Mouse (Mus musculus) liver, postnatal 0 days (tissue): Measurements from ENCODE around the gene Immp2l. TPM values are rescaled to one million over a fixed set of nuclear protein-coding genes. Genes with fewer than 3 reads are reported as not detected.

Experiments used
- ATAC-seq: fragments of 200-750 bp; cut with Nextera tagmentation; 2 replicates; pipeline ENCODE4 v1.8.0; 2017; ENCODE audit warnings: mild to moderate bottlenecking, moderate library complexity
- DNase-seq: peaks from one replicate; pipeline ENCODE4 v3.0.0-alpha.2; 2016
- H3K27ac ChIP-seq: fragments of 300-500 bp; sonication (generic); 2 replicates; pipeline ENCODE4 v1.5.1; 2014; ENCODE audit warnings: antibody characterized with exemption, moderate library complexity, mild to moderate bottlenecking, low read depth
- H3K27me3 ChIP-seq: fragments of 300-500 bp; sonication (generic); 2 replicates; pipeline ENCODE4 v1.6.1; 2014; ENCODE audit warnings: low read length, control low read depth, mixed read lengths; ENCODE audit not compliant: insufficient read depth
- H3K36me3 ChIP-seq: fragments of 300-500 bp; sonication (generic); replicated peaks from 2 replicates; pipeline ENCODE4 v1.6.1; 2014; ENCODE audit warnings: mild to moderate bottlenecking, control low read depth, low read length, moderate library complexity, mixed read lengths; ENCODE audit not compliant: insufficient read depth
- H3K4me1 ChIP-seq: fragments of 300-500 bp; sonication (generic); 2 replicates; pipeline ENCODE4 v1.6.1; 2014; ENCODE audit warnings: antibody characterized with exemption, mild to moderate bottlenecking, control low read depth; ENCODE audit not compliant: insufficient read depth
- H3K4me2 ChIP-seq: fragments of 300-500 bp; sonication (generic); 2 replicates; pipeline ENCODE4 v1.6.1; 2014; ENCODE audit warnings: low read depth, mild to moderate bottlenecking, low read length, moderate library complexity, mixed read lengths
- H3K4me3 ChIP-seq: fragments of 300-500 bp; sonication (generic); 2 replicates; pipeline ENCODE4 v1.5.1; 2014; ENCODE audit warnings: low read depth, low read length
- H3K9ac ChIP-seq: fragments of 300-500 bp; sonication (generic); replicated peaks from 2 replicates; pipeline ENCODE4 v1.6.1; 2014; ENCODE audit warnings: mild to moderate bottlenecking, moderate library complexity
- H3K9me3 ChIP-seq: fragments of 300-500 bp; sonication (generic); 2 replicates; pipeline ENCODE4 v1.6.1; 2016; ENCODE audit warnings: mild to moderate bottlenecking, control low read depth, low read length, mixed read lengths
- CTCF ChIP-seq: sonication (generic); IDR thresholded peaks from 2 replicates; pipeline ENCODE4 v1.5.1; 2016; ENCODE audit warnings: antibody characterized with exemption, low read depth
- EP300 ChIP-seq: IDR thresholded peaks from 2 replicates; pipeline ENCODE4 v1.6.1; 2016; ENCODE audit warnings: antibody characterized with exemption, low read depth, mild to moderate bottlenecking
- WGBS: fragments of 180-500 bp; shearing (Covaris S2); extraction: QIAGEN DNeasy Blood & Tissue Kit; methylation state at CpG from one replicate; pipeline ENCODE4 v1.1.7; 2014; ENCODE audit not compliant: insufficient replicate concordance; 5-methylcytosine and 5-hydroxymethylcytosine counted together
- polyA plus RNA-seq: library from polyadenylated mRNA; unstranded; fragments of >200 nt; fragmentation: Nextera tagmentation; extraction: Ambion mirVana; gene quantifications from 2 replicates; pipeline ENCODE4 v1.2.1, GENCODE M21; 2015

The Immp2l gene
- polyA plus RNA-seq, 1 experiment from 2014 or later: 35.9 TPM

DNA sequence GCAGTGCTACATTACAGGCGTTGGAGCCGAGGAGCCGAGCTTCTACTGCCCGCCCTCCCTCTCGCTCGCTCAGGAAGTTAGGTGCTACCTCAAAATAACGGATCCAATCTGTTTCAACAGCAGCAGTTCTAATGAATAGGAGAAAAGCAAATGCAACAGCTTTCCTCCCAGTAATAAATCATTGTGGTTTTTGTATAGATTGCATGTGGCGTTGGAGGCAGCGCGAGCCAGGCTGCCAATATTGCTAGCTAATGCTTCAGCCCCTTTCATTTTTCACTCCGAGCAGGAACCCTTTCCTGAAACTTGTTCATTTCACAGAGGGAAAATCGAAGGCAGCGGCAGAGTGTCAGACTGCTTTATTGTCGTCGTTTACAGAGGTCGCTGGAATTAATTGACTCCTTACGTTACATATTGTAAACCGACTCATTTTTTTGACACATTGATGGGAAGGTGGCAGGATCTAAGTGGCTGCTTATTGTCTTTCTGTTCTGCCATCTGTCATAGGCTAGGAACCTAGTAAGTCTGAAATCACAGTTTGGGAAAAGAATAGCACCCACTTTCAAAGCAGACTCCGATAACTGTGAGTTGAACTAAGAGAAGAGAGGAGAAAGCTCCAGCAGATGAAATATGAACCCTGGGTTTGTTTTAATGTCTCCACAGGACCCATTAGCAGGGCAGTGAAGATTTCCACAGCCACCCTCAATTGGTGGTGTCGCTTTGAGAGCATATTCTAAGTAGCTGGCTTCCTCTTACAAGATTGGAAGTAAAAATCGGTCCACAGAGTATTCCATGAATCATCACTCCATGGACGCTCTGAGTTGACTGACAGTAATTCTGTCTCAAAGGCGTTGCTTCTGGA lies 459.9 kb downstream of the Immp2l start:
- Histone ChIP-seq H3K27ac (no peak overlapping the region), H3K9me3 (no peaks in the 10 kb centered on the region), H3K4me2 (peak overlapping the region; percentile 39), H3K4me3 (peak overlapping the region; percentile 23), H3K36me3 (no peaks in the 10 kb centered on the region), H3K27me3 (no peaks in the 10 kb centered on the region), H3K4me1 (no peaks in the 10 kb centered on the region), H3K9ac (no peak overlapping the region; the same call in 1 of the 2 replicates)
- no peak for DNase-seq
- TF ChIP-seq CTCF (no peak), EP300 (no peak)
- WGBS: 42% methylated on average over 23 of the region's 23 CpGs
- no peak for ATAC-seq

DNA sequence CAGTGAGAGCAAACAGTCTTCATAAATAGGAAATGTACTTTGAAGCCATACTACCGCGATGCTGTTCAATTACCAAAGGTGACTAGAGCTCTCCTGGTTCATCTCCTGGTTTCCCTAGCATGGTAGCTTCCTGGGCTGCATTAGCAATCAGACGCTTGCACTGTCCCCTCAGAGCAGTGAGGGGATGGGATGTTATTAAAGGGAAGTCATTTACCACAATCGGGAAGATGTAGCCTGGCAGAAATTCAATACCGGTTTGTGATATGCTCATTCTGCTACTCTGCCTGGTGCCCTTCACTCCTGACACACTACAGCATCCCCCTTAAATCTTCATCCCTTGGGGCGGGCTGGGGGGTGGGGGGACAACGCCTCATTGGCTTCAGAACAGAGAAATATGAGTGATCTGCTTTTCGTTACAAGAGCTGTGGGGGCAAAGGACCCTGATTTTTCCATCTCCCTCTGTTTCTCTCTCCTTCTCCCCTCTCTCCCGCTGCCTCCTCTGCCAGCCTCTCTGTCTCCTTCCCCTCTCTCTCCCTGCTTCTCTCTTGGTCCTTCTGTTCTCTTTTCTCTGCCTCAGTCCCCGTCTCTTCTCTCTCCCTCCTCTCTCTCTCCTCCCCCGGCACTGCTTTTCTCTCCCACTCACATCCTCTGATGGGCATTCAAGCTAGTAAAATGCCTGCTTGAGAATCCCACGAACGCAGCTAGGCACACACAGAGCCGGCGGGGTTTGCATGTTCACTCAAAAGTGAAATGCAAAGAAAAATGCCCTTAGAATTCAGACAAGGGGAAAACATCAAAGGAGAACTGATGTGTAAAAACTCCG lies 461.0 kb downstream of the Immp2l start:
- H3K4me3 ChIP-seq: 0 out of 2 replicates have a peak overlapping the region, but pooled peaks have one; percentile 2
- H3K27ac ChIP-seq: no peak overlapping the region
- TF ChIP-seq EP300 (no peak), CTCF (no peak)
- H3K27me3 ChIP-seq: no peaks in the 10 kb centered on the region
- H3K4me2 ChIP-seq: peak overlapping the region; percentile 39
- no peaks in the 10 kb centered on the region for H3K4me1 ChIP-seq
- 38% methylated on average over 16 of the region's 16 CpGs for WGBS
- ATAC-seq (no peak), DNase-seq (no peak)
- no peak overlapping the region for H3K9ac ChIP-seq
- H3K9me3 ChIP-seq: no peaks in the 10 kb centered on the region
- H3K36me3 ChIP-seq: no peaks in the 10 kb centered on the region

DNA sequence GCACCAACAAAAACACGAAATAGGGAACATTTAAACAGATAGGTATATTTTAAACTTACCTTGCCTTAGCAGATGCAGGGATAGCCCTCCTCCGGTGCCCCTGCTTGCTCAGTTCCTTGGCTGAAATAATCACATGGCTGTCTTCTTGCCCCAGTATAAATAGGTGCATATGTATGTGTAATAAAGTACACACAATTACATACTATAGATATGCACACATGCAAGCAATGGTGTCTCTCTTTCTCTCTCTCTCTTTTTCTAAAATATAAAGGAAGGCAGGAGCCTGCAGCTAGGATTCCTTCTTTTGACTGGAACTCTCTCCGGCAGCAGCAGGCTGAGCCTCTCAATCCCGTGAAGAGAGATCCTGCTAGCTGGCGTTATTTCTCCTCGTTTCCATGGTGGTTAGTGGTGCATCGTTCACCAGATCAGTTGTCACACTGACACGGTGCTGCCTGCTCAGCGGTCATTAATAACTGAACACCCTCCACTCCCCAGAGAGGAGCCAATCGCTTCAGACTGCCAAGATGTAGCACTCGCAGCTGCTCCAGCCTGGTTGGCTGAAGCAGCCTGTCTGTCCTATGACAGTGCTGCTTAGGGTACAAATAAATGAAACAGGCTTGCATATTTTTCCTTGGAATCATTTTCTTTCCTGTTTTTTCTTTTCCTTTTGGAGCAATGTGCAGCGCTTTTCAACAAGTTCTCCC lies 461.8 kb downstream of the Immp2l start:
- DNase-seq: no peak
- Histone ChIP-seq H3K36me3 (no peaks in the 10 kb centered on the region), H3K27me3 (no peaks in the 10 kb centered on the region), H3K4me1 (no peaks in the 10 kb centered on the region), H3K9me3 (no peaks in the 10 kb centered on the region), H3K9ac (no peak overlapping the region), H3K4me3 (0 out of 2 replicates have a peak overlapping the region, but pooled peaks have one; percentile 4), H3K4me2 (peak overlapping the region; percentile 39), H3K27ac (no peak overlapping the region)
- no peak for ATAC-seq
- no peak for TF ChIP-seq CTCF
- no peak for TF ChIP-seq EP300
- WGBS: 30% methylated on average over 12 of the region's 12 CpGs

DNA sequence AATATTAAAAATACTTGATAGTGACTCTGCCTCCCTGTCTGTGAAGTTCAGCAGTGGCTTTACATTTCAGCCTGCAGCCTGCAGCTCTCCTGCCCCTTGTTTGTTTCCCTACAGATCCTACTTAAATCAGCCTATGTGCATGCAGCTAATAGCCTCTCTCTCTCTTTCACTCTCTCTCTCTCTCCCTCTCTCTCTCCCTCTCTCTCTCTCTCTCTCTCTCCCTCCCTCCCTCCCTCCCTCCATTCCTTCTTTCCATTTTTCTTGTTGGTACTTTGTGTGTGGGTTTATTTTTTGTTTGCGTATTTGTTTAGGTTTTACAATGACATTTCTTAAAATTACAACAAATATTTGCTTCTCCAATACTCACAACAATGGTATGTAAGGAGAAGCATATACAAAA lies 462.4 kb downstream of the Immp2l start, which contains the start of gene Lrrn3:
Gene Lrrn3 (minus strand): TSS at position 101 of the 400 bp plus-strand sequence.
- WGBS: 81% methylated on average over 1 of the region's 1 CpGs
- H3K36me3 ChIP-seq: no peaks in the 10 kb centered on the region

DNA sequence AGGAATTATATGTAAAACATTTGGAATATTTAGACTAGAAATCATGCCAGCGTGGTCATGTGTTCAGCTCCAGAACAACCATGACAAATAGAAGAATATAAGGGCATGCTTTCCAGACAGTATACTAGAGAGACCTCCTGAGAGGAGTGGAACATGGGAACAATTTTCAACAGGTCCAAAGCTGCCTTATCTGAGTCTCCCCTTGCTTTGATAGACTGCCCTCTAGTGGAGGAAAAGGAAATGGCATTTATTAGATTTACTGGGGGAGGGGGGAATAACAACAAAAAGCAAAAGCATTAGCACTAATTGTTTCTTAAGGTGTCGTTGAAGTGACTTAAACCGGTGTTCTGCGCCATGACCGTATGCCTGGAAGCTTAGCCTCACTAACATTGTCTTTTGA lies 463.1 kb downstream of the Immp2l start:
- DNase-seq: no peak
- Histone ChIP-seq H3K4me1 (no peaks in the 10 kb centered on the region), H3K4me3 (no peak overlapping the region), H3K9me3 (no peaks in the 10 kb centered on the region), H3K4me2 (peak overlapping the region; percentile 16; the same call in 1 of the 2 replicates), H3K36me3 (no peaks in the 10 kb centered on the region), H3K27ac (no peak overlapping the region), H3K9ac (no peak overlapping the region), H3K27me3 (no peaks in the 10 kb centered on the region)
- TF ChIP-seq EP300 (no peak), CTCF (peak; percentile 91)
- WGBS: 30% methylated on average over 5 of the region's 5 CpGs
- 0 out of 2 replicates have a peak, but pooled peaks have one; percentile 23 for ATAC-seq

More for the DNA sequence above, 462.4 kb downstream of the Immp2l start, which contains the start of gene Lrrn3:
- TF ChIP-seq EP300 (no peak), CTCF (no peak)
- no peak for DNase-seq
- H3K4me1 ChIP-seq: no peaks in the 10 kb centered on the region
- H3K4me3 ChIP-seq: 0 out of 2 replicates have a peak within 1 kb of the TSS, but pooled peaks have one; percentile 4
- no peaks in the 10 kb centered on the region for H3K27me3 ChIP-seq
- peak within 1 kb of the TSS; percentile 39 for H3K4me2 ChIP-seq
- H3K27ac ChIP-seq: no peak within 1 kb of the TSS
- no peak for ATAC-seq
- H3K9ac ChIP-seq: no peak within 1 kb of the TSS
- H3K9me3 ChIP-seq: no peaks in the 10 kb centered on the region
